8 mouse cellular contexts compared by ENCODE assay signal in genomic region chr3:152066696-152067095, GRCm38 (mm10).
DNase-seq lines count a peak whose midpoint lies in the region; ATAC-seq and TF ChIP-seq lines count a peak whose summit lies in the region.

No protein-coding gene starts in this region.

- 0 out of 2 replicates have a peak, but pooled peaks have one; percentile 8 for TF ChIP-seq CTCF in E14TG2a.4 (conservative IDR thresholded peaks at IDR 0.05; ENCODE audit: low read length)

- peak overlapping the region; percentile 43 for H3K4me2 ChIP-seq in forebrain, embryonic 13.5 days
- H3K4me2 ChIP-seq in neural tube, embryonic 11.5 days (ENCODE audit: low read depth), result no peak overlapping the region

- no peaks in the 10 kb centered on the region for H3K36me3 ChIP-seq in E14TG2a.4 (ENCODE audit: insufficient read depth, low read length)
- H3K36me3 ChIP-seq in forebrain, embryonic 13.5 days (ENCODE audit: poor library complexity, severe bottlenecking), result no peaks in the 10 kb centered on the region
- no peaks in the 10 kb centered on the region for H3K36me3 ChIP-seq in neural tube, embryonic 11.5 days (ENCODE audit: control insufficient read depth, insufficient read depth, low read length)

- no peak overlapping the region for H3K4me3 ChIP-seq in E14TG2a.4 (replicated peaks; ENCODE audit: low read length)
- H3K4me3 ChIP-seq in forebrain, embryonic 13.5 days, result no peak overlapping the region
- H3K4me3 ChIP-seq in neural tube, embryonic 11.5 days (ENCODE audit: low read depth, low read length), result no peak overlapping the region

- WGBS in forebrain, embryonic 13.5 days, result 32% methylated on average over 13 of the region's 13 CpGs
- WGBS in neural tube, embryonic 11.5 days, result 37% methylated on average over 13 of the region's 13 CpGs

- no peak for DNase-seq in frontal cortex, postnatal 14 days (ENCODE audit: low spot score in 2 of 2)
- DNase-seq in layer of hippocampus, adult 9-11 months, result peak; percentile 6
- DNase-seq in neural tube, embryonic 11.5 days (ENCODE audit: low spot score), result no peak
- no peak for DNase-seq in kidney, adult 9 months
- no peak for DNase-seq in natural killer cell, adult 2 months (ENCODE audit: low spot score in 2 of 2)

- H3K4me1 ChIP-seq in E14TG2a.4 (replicated peaks; ENCODE audit: low read depth, low read length), result 0 out of 2 replicates have a peak, but pooled peaks cover 4% of the 10 kb centered on the region
- H3K4me1 ChIP-seq in forebrain, embryonic 13.5 days, result no peaks in the 10 kb centered on the region
- H3K4me1 ChIP-seq in neural tube, embryonic 11.5 days (ENCODE audit: control insufficient read depth, insufficient read depth, low read length), result no peaks in the 10 kb centered on the region

- peaks cover 22% of the 10 kb centered on the region for H3K27me3 ChIP-seq in E14TG2a.4 (ENCODE audit: insufficient read depth, low read length)
- 0 out of 2 replicates have a peak, but pooled peaks cover 4% of the 10 kb centered on the region for H3K27me3 ChIP-seq in forebrain, embryonic 13.5 days
- H3K27me3 ChIP-seq in neural tube, embryonic 11.5 days (ENCODE audit: control insufficient read depth, insufficient read depth, low read length), result no peaks in the 10 kb centered on the region

- H3K9ac ChIP-seq in forebrain, embryonic 13.5 days, result no peak overlapping the region
- no peak overlapping the region for H3K9ac ChIP-seq in neural tube, embryonic 11.5 days (ENCODE audit: low read length)

- H3K9me3 ChIP-seq in E14TG2a.4 (ENCODE audit: low read length), result peaks cover 11% of the 10 kb centered on the region; the same call in 1 of the 2 replicates
- H3K9me3 ChIP-seq in forebrain, embryonic 13.5 days (replicated peaks), result no peaks in the 10 kb centered on the region
- no peaks in the 10 kb centered on the region for H3K9me3 ChIP-seq in neural tube, embryonic 11.5 days (ENCODE audit: control insufficient read depth, low read length)

- no peak overlapping the region for H3K27ac ChIP-seq in forebrain, embryonic 13.5 days
- H3K27ac ChIP-seq in neural tube, embryonic 11.5 days (ENCODE audit: low read depth, low read length), result no peak overlapping the region

- peak; percentile 92 for ATAC-seq in frontal cortex, adult (ENCODE audit: low TSS enrichment)
- ATAC-seq in forebrain, embryonic 13.5 days, result 0 out of 2 replicates have a peak, but pooled peaks have one; percentile 25
- ATAC-seq in neural tube, embryonic 11.5 days (ENCODE audit: insufficient read depth, low FRiP score, low TSS enrichment), result peak; percentile 24; the same call in 1 of the 2 replicates

Comparison
In these comparisons a context has a peak if more than half of its experiments do, and no peak if none do; other contexts are left out.
1. ATAC-seq: peak in every context shown above with its lines; median percentile 92 in frontal cortex, adult; 25 in forebrain, embryonic 13.5 days; 24 in neural tube, embryonic 11.5 days.